Mouse (Mus musculus) adrenal gland (tissue): Measurements from ENCODE around the gene Olfr646.

ENCODE experiments used
- intact Hi-C: fragments of 180-260 bp; cut with DNase I; formaldehyde crosslinking; loops from one replicate; pipeline ENCODE4 v1.15.1; 2025
- long read RNA-seq, 2 experiments: library from polyadenylated mRNA; unstranded; transcript quantifications; one replicate each; pipeline ENCODE4 v2.0.0; 2020; ENCODE audit warnings: borderline replicate concordance in 1 of 2; ENCODE audit not compliant: insufficient replicate concordance in 1 of 2

Gene Olfr646
- long read RNA-seq, experiment 1 = 0 reads
- long read RNA-seq, experiment 2 = 0 reads

GRCm38 (mm10) chr7:104104757-104104972, at the start of gene Olfr646:
Gene Olfr646 (plus strand): TSS chr7:104104873.
- intact Hi-C loops = no loop called here

- intact Hi-C loops = no loop called here
Measured at GRCm38 (mm10) chr7:104059215-104059614, 45.5 kb upstream of the Olfr646 start.

- intact Hi-C loops = no loop called here
Measured at GRCm38 (mm10) chr7:104061345-104061744, 43.3 kb upstream of the Olfr646 start, which contains the start of gene 4930516K23Rik. Gene 4930516K23Rik (minus strand): TSS chr7:104061445.

GRCm38 (mm10) chr7:104071769-104072168, 32.9 kb upstream of the Olfr646 start, which contains the start of gene Olfr644:
Gene Olfr644 (minus strand): TSS chr7:104071869.
- intact Hi-C loops = no loop called here

GRCm38 (mm10) chr7:104085365-104085764, 19.3 kb upstream of the Olfr646 start, which contains the start of gene Olfr645:
Gene Olfr645 (minus strand): TSS chr7:104085465.
- intact Hi-C loops = no loop called here

GRCm38 (mm10) chr7:104103913-104104756, 538 bp upstream of the Olfr646 start:
- intact Hi-C loops = no loop called here

GRCm38 (mm10) chr7:104129726-104130125, 25.1 kb downstream of the Olfr646 start, which contains the start of gene Ubqln5:
Gene Ubqln5 (minus strand): TSS chr7:104129826.
- intact Hi-C loops = no loop called here

GRCm38 (mm10) chr7:104137305-104137704, 32.6 kb downstream of the Olfr646 start, which contains the start of gene Olfr643:
Gene Olfr643 (minus strand): TSS chr7:104137405.
- intact Hi-C loops = no loop called here

- intact Hi-C loops = no loop called here
Measured at GRCm38 (mm10) chr7:104143179-104143578, 38.5 kb downstream of the Olfr646 start, which contains the start of gene Ubqln3. Gene Ubqln3 (minus strand): TSS chr7:104143279.

GRCm38 (mm10) chr7:104150456-104150855, 45.8 kb downstream of the Olfr646 start, which contains the start of gene Ubqlnl:
Gene Ubqlnl (minus strand): TSS chr7:104150556.
- intact Hi-C loops = no loop called here
